Mouse (Mus musculus): ENCODE measurements around the gene Grid2. TPM values are rescaled to one million over a fixed set of nuclear protein-coding genes. Genes with fewer than 3 reads are reported as not detected.

Grid2 gene
- polyA plus RNA-seq, 1 experiment, result 0.06 TPM

GRCm38 (mm10) chr6:64596261-64596660 is 1340.6 kb downstream of the Grid2 start:
- H3K27ac ChIP-seq (ENCODE audit: control insufficient read depth, insufficient read depth, low read depth, low read length), result no peak overlapping the region
- H3K36me3 ChIP-seq (ENCODE audit: control insufficient read depth, insufficient read depth, low read length), result no peaks in the 10 kb centered on the region
- no peaks in the 10 kb centered on the region for H3K27me3 ChIP-seq (ENCODE audit: control insufficient read depth, insufficient read depth, low read length)
- no peak for TF ChIP-seq POLR2A (IDR thresholded peaks at IDR 0.05; ENCODE audit: control insufficient read depth, low read depth, low read length)
- TF ChIP-seq CTCF (IDR thresholded peaks at IDR 0.05; ENCODE audit: control insufficient read depth, insufficient read depth, insufficient replicate concordance, low read depth, low read length), result no peak
- H3K4me1 ChIP-seq (ENCODE audit: control insufficient read depth, insufficient read depth, low read length), result no peaks in the 10 kb centered on the region
- no peak overlapping the region for H3K4me3 ChIP-seq (ENCODE audit: control insufficient read depth, low read depth, low read length)

GRCm38 (mm10) chr6:64596835-64597234 is 1341.2 kb downstream of the Grid2 start:
- no peak for TF ChIP-seq CTCF (IDR thresholded peaks at IDR 0.05; ENCODE audit: control insufficient read depth, insufficient read depth, insufficient replicate concordance, low read depth, low read length)
- no peak for TF ChIP-seq POLR2A (IDR thresholded peaks at IDR 0.05; ENCODE audit: control insufficient read depth, low read depth, low read length)
- Histone ChIP-seq H3K36me3 (ENCODE audit: control insufficient read depth, insufficient read depth, low read length) (no peaks in the 10 kb centered on the region), H3K27me3 (ENCODE audit: control insufficient read depth, insufficient read depth, low read length) (no peaks in the 10 kb centered on the region), H3K4me3 (ENCODE audit: control insufficient read depth, low read depth, low read length) (no peak overlapping the region), H3K4me1 (ENCODE audit: control insufficient read depth, insufficient read depth, low read length) (no peaks in the 10 kb centered on the region), H3K27ac (ENCODE audit: control insufficient read depth, insufficient read depth, low read depth, low read length) (no peak overlapping the region)

- no peaks in the 10 kb centered on the region for H3K27me3 ChIP-seq (ENCODE audit: control insufficient read depth, insufficient read depth, low read length)
- no peaks in the 10 kb centered on the region for H3K36me3 ChIP-seq (ENCODE audit: control insufficient read depth, insufficient read depth, low read length)
- no peak overlapping the region for H3K4me3 ChIP-seq (ENCODE audit: control insufficient read depth, low read depth, low read length)
- no peaks in the 10 kb centered on the region for H3K4me1 ChIP-seq (ENCODE audit: control insufficient read depth, insufficient read depth, low read length)
- no peak overlapping the region for H3K27ac ChIP-seq (ENCODE audit: control insufficient read depth, insufficient read depth, low read depth, low read length)
- TF ChIP-seq POLR2A (IDR thresholded peaks at IDR 0.05; ENCODE audit: control insufficient read depth, low read depth, low read length) (no peak), CTCF (IDR thresholded peaks at IDR 0.05; ENCODE audit: control insufficient read depth, insufficient read depth, insufficient replicate concordance, low read depth, low read length) (no peak)
Observed at GRCm38 (mm10) chr6:64598144-64598561, 1342.5 kb downstream of the Grid2 start.

- Histone ChIP-seq H3K36me3 (ENCODE audit: control insufficient read depth, insufficient read depth, low read length) (no peaks in the 10 kb centered on the region), H3K4me1 (ENCODE audit: control insufficient read depth, insufficient read depth, low read length) (no peaks in the 10 kb centered on the region)
- TF ChIP-seq POLR2A (IDR thresholded peaks at IDR 0.05; ENCODE audit: control insufficient read depth, low read depth, low read length), result no peak
- TF ChIP-seq CTCF (IDR thresholded peaks at IDR 0.05; ENCODE audit: control insufficient read depth, insufficient read depth, insufficient replicate concordance, low read depth, low read length), result no peak
Observed at GRCm38 (mm10) chr6:64605753-64606152, 1350.1 kb downstream of the Grid2 start.

GRCm38 (mm10) chr6:64607041-64607440 is 1351.4 kb downstream of the Grid2 start:
- no peaks in the 10 kb centered on the region for H3K36me3 ChIP-seq (ENCODE audit: control insufficient read depth, insufficient read depth, low read length)
- TF ChIP-seq CTCF (IDR thresholded peaks at IDR 0.05; ENCODE audit: control insufficient read depth, insufficient read depth, insufficient replicate concordance, low read depth, low read length) (no peak), POLR2A (IDR thresholded peaks at IDR 0.05; ENCODE audit: control insufficient read depth, low read depth, low read length) (no peak)
- no peaks in the 10 kb centered on the region for H3K27me3 ChIP-seq (ENCODE audit: control insufficient read depth, insufficient read depth, low read length)
- no peak overlapping the region for H3K27ac ChIP-seq (ENCODE audit: control insufficient read depth, insufficient read depth, low read depth, low read length)
- H3K4me1 ChIP-seq (ENCODE audit: control insufficient read depth, insufficient read depth, low read length), result no peaks in the 10 kb centered on the region
- no peak overlapping the region for H3K4me3 ChIP-seq (ENCODE audit: control insufficient read depth, low read depth, low read length)

More at GRCm38 (mm10) chr6:64605753-64606152, 1350.1 kb downstream of the Grid2 start:
- no peak overlapping the region for H3K27ac ChIP-seq (ENCODE audit: control insufficient read depth, insufficient read depth, low read depth, low read length)
- no peaks in the 10 kb centered on the region for H3K27me3 ChIP-seq (ENCODE audit: control insufficient read depth, insufficient read depth, low read length)
- no peak overlapping the region for H3K4me3 ChIP-seq (ENCODE audit: control insufficient read depth, low read depth, low read length)

- Histone ChIP-seq H3K36me3 (ENCODE audit: control insufficient read depth, insufficient read depth, low read length) (no peaks in the 10 kb centered on the region), H3K4me3 (ENCODE audit: control insufficient read depth, low read depth, low read length) (no peak overlapping the region), H3K27ac (ENCODE audit: control insufficient read depth, insufficient read depth, low read depth, low read length) (no peak overlapping the region), H3K27me3 (ENCODE audit: control insufficient read depth, insufficient read depth, low read length) (no peaks in the 10 kb centered on the region), H3K4me1 (ENCODE audit: control insufficient read depth, insufficient read depth, low read length) (no peaks in the 10 kb centered on the region)
- TF ChIP-seq POLR2A (IDR thresholded peaks at IDR 0.05; ENCODE audit: control insufficient read depth, low read depth, low read length) (no peak), CTCF (IDR thresholded peaks at IDR 0.05; ENCODE audit: control insufficient read depth, insufficient read depth, insufficient replicate concordance, low read depth, low read length) (no peak)
Observed at GRCm38 (mm10) chr6:64607942-64608341, 1352.3 kb downstream of the Grid2 start.

- H3K27ac ChIP-seq (ENCODE audit: control insufficient read depth, insufficient read depth, low read depth, low read length), result no peak overlapping the region
- no peaks in the 10 kb centered on the region for H3K27me3 ChIP-seq (ENCODE audit: control insufficient read depth, insufficient read depth, low read length)
- no peaks in the 10 kb centered on the region for H3K4me1 ChIP-seq (ENCODE audit: control insufficient read depth, insufficient read depth, low read length)
- no peak overlapping the region for H3K4me3 ChIP-seq (ENCODE audit: control insufficient read depth, low read depth, low read length)
- no peaks in the 10 kb centered on the region for H3K36me3 ChIP-seq (ENCODE audit: control insufficient read depth, insufficient read depth, low read length)
- TF ChIP-seq POLR2A (IDR thresholded peaks at IDR 0.05; ENCODE audit: control insufficient read depth, low read depth, low read length) (no peak), CTCF (IDR thresholded peaks at IDR 0.05; ENCODE audit: control insufficient read depth, insufficient read depth, insufficient replicate concordance, low read depth, low read length) (no peak)
Observed at GRCm38 (mm10) chr6:64616843-64617242, 1361.2 kb downstream of the Grid2 start.
